Comparison of ENCODE assay signal across 13 mouse cellular contexts in genomic region chr16:20490581-20490980, GRCm38 (mm10). TPM values are rescaled to one million over a fixed set of nuclear protein-coding genes. Genes with fewer than 3 reads are reported as not detected.
DNase-seq lines count a peak whose midpoint lies in the region; ATAC-seq and TF ChIP-seq lines count a peak whose summit lies in the region.
"Had no signal": no experiment of that assay in that cellular context is flagged by ENCODE, and none has a peak within 500 bp of the region (broad histone marks: within the 10 kb centered on the region; RNA-seq: fewer than 3 reads in every experiment).

No protein-coding gene starts in this region.

- H3K27me3 ChIP-seq in forebrain, postnatal 0 days (ENCODE audit: insufficient read depth, low read length) = no peaks in the 10 kb centered on the region
- H3K27me3 ChIP-seq in forebrain, embryonic 13.5 days = no peaks in the 10 kb centered on the region
- H3K27me3 ChIP-seq in heart, postnatal 0 days (ENCODE audit: control insufficient read depth, insufficient read depth, low read length) = no peaks in the 10 kb centered on the region
- H3K27me3 ChIP-seq: embryonic facial prominence, embryonic 12.5 days; limb, embryonic 12.5 days had no signal

- no peak for TF ChIP-seq EP300 in heart, postnatal 0 days (IDR thresholded peaks at IDR 0.05; ENCODE audit: low read depth)

- no peak overlapping the region for H3K4me3 ChIP-seq in forebrain, postnatal 0 days (ENCODE audit: low read depth, low read length)
- no peak overlapping the region for H3K4me3 ChIP-seq in forebrain, embryonic 13.5 days
- H3K4me3 ChIP-seq in heart, postnatal 0 days (ENCODE audit: low read depth, low read length) = no peak overlapping the region
- H3K4me3 ChIP-seq: embryonic facial prominence, embryonic 12.5 days; gastrocnemius, adult 2 months; limb, embryonic 12.5 days had no signal

- ATAC-seq in forebrain, postnatal 0 days = no peak
- no peak for ATAC-seq in forebrain, embryonic 13.5 days
- peak; percentile 69 for ATAC-seq in heart, postnatal 0 days (ENCODE audit: insufficient read depth, low read depth)
- ATAC-seq: inflammation-experienced regulatory T-cells, adult 6 months had no signal

- no peaks in the 10 kb centered on the region for H3K4me1 ChIP-seq in forebrain, postnatal 0 days (ENCODE audit: insufficient read depth)
- no peaks in the 10 kb centered on the region for H3K4me1 ChIP-seq in forebrain, embryonic 13.5 days
- H3K4me1 ChIP-seq in heart, postnatal 0 days (ENCODE audit: control insufficient read depth, insufficient read depth) = no peaks in the 10 kb centered on the region
- H3K4me1 ChIP-seq: embryonic facial prominence, embryonic 12.5 days; limb, embryonic 12.5 days had no signal

- no peaks in the 10 kb centered on the region for H3K36me3 ChIP-seq in forebrain, postnatal 0 days (ENCODE audit: insufficient read depth)
- no peaks in the 10 kb centered on the region for H3K36me3 ChIP-seq in forebrain, embryonic 13.5 days (ENCODE audit: poor library complexity, severe bottlenecking)
- no peaks in the 10 kb centered on the region for H3K36me3 ChIP-seq in heart, postnatal 0 days (replicated peaks; ENCODE audit: control insufficient read depth, insufficient read depth, low read length)
- H3K36me3 ChIP-seq: embryonic facial prominence, embryonic 12.5 days; limb, embryonic 12.5 days had no signal

- H3K9me3 ChIP-seq in forebrain, postnatal 0 days (ENCODE audit: low read length) = no peaks in the 10 kb centered on the region
- H3K9me3 ChIP-seq in forebrain, embryonic 13.5 days (replicated peaks) = no peaks in the 10 kb centered on the region
- H3K9me3 ChIP-seq in heart, postnatal 0 days (replicated peaks; ENCODE audit: control insufficient read depth, low read length) = no peaks in the 10 kb centered on the region
- H3K9me3 ChIP-seq: embryonic facial prominence, embryonic 12.5 days; limb, embryonic 12.5 days had no signal

- 56% methylated on average over 2 of the region's 2 CpGs for WGBS in forebrain, postnatal 0 days
- WGBS in forebrain, embryonic 13.5 days = 53% methylated on average over 2 of the region's 2 CpGs
- 30% methylated on average over 2 of the region's 2 CpGs for WGBS in heart, postnatal 0 days

- TF ChIP-seq CTCF in forebrain, postnatal 0 days (IDR thresholded peaks at IDR 0.05; ENCODE audit: low read depth) = 0 out of 2 replicates have a peak, but pooled peaks have one; percentile 15
- peak; percentile 57 for TF ChIP-seq CTCF in heart, postnatal 0 days (IDR thresholded peaks at IDR 0.05; ENCODE audit: low read depth)

- no peak overlapping the region for H3K9ac ChIP-seq in forebrain, postnatal 0 days
- H3K9ac ChIP-seq in forebrain, embryonic 13.5 days = no peak overlapping the region
- no peak overlapping the region for H3K9ac ChIP-seq in heart, postnatal 0 days (replicated peaks; ENCODE audit: low read depth, low read length)
- H3K9ac ChIP-seq: embryonic facial prominence, embryonic 12.5 days; limb, embryonic 12.5 days had no signal

- no peak for DNase-seq in forebrain, postnatal 0 days
- peak; percentile 47 for DNase-seq in urinary bladder, postnatal 14 days (ENCODE audit: low spot score)
- DNase-seq in urinary bladder, adult 18-20 months (ENCODE audit: low spot score in 2 of 2) = no peak
- no peak for DNase-seq in heart, postnatal 0 days (ENCODE audit: low spot score)
- DNase-seq in yolk sac, embryonic 10.5 days (ENCODE audit: low spot score) = peak; percentile 34
- DNase-seq in cerebellum, postnatal 25 days = no peak
- DNase-seq in gastrocnemius, adult 18-20 months (ENCODE audit: low spot score) = no peak
- DNase-seq: gastrocnemius, adult 2 months; midbrain, embryonic 14.5 days had no signal

- no peak overlapping the region for H3K27ac ChIP-seq in forebrain, postnatal 0 days (ENCODE audit: low read depth, low read length)
- H3K27ac ChIP-seq in forebrain, embryonic 13.5 days = no peak overlapping the region
- no peak overlapping the region for H3K27ac ChIP-seq in heart, postnatal 0 days (ENCODE audit: low read depth)
- H3K27ac ChIP-seq: embryonic facial prominence, embryonic 12.5 days; gastrocnemius, adult 2 months; limb, embryonic 12.5 days had no signal

- no peak overlapping the region for H3K4me2 ChIP-seq in forebrain, postnatal 0 days (ENCODE audit: low read depth)
- no peak overlapping the region for H3K4me2 ChIP-seq in forebrain, embryonic 13.5 days
- no peak overlapping the region for H3K4me2 ChIP-seq in heart, postnatal 0 days (ENCODE audit: low read depth, low read length)
- H3K4me2 ChIP-seq: embryonic facial prominence, embryonic 12.5 days; limb, embryonic 12.5 days had no signal

RNA-seq across cellular contexts. Expression of gene Eif2b5, which starts 8.0 kb away (rescaled TPM):
- 91.3 and 102 TPM in 2 replicates for total RNA-seq in forebrain, postnatal 0 days (2014; rRNA removed)
- polyA plus RNA-seq in forebrain, postnatal 0 days (2015; fragmentation: Nextera tagmentation; extraction: Ambion mirVana) = 70.8 and 77.6 TPM in 2 replicates
- 101 and 112 TPM in 2 replicates for polyA plus RNA-seq in forebrain, embryonic 13.5 days (2015; fragmentation: Nextera tagmentation; extraction: Ambion mirVana)
- total RNA-seq in heart, postnatal 0 days (2014; rRNA removed; ENCODE audit: low replicate concordance) = 67.6 and 86.3 TPM in 2 replicates
- 60.0 and 60.2 TPM in 2 replicates for polyA plus RNA-seq in heart, postnatal 0 days (2015; fragmentation: Nextera tagmentation; extraction: Ambion mirVana)
- total RNA-seq in gastrocnemius, adult 18-20 months (2021) = 10 to 100 TPM; 52.6 to 54.4 TPM

RNA-seq across cellular contexts. Expression of gene Dvl3, which starts 26.2 kb away (rescaled TPM):
- 21.1 and 28.6 TPM in 2 replicates for total RNA-seq in forebrain, postnatal 0 days (2014; rRNA removed)
- 23.9 and 25.8 TPM in 2 replicates for polyA plus RNA-seq in forebrain, postnatal 0 days (2015; fragmentation: Nextera tagmentation; extraction: Ambion mirVana)
- polyA plus RNA-seq in forebrain, embryonic 13.5 days (2015; fragmentation: Nextera tagmentation; extraction: Ambion mirVana) = 31.4 and 35.4 TPM in 2 replicates
- total RNA-seq in heart, postnatal 0 days (2014; rRNA removed; ENCODE audit: low replicate concordance) = 30.1 and 36.9 TPM in 2 replicates
- 10.0 and 11.4 TPM in 2 replicates for polyA plus RNA-seq in heart, postnatal 0 days (2015; fragmentation: Nextera tagmentation; extraction: Ambion mirVana)
- total RNA-seq in gastrocnemius, adult 18-20 months (2021) = 10 to 100 TPM; 28.4 to 32.0 TPM

RNA-seq across cellular contexts. Expression of gene Ap2m1, which starts 44.7 kb away (rescaled TPM):
- total RNA-seq in forebrain, postnatal 0 days (2014; rRNA removed) = 958 and 994 TPM in 2 replicates
- polyA plus RNA-seq in forebrain, postnatal 0 days (2015; fragmentation: Nextera tagmentation; extraction: Ambion mirVana) = 1,434 and 1,486 TPM in 2 replicates
- polyA plus RNA-seq in forebrain, embryonic 13.5 days (2015; fragmentation: Nextera tagmentation; extraction: Ambion mirVana) = 970 and 989 TPM in 2 replicates
- total RNA-seq in heart, postnatal 0 days (2014; rRNA removed; ENCODE audit: low replicate concordance) = 327 and 429 TPM in 2 replicates
- polyA plus RNA-seq in heart, postnatal 0 days (2015; fragmentation: Nextera tagmentation; extraction: Ambion mirVana) = 363 and 375 TPM in 2 replicates
- total RNA-seq in gastrocnemius, adult 18-20 months (2021) = 100 to 1,000 TPM; 121 to 146 TPM

RNA-seq across cellular contexts. Expression of gene Abcf3, which starts 57.8 kb away (rescaled TPM):
- 71.7 and 72.7 TPM in 2 replicates for total RNA-seq in forebrain, postnatal 0 days (2014; rRNA removed)
- 58.0 and 60.3 TPM in 2 replicates for polyA plus RNA-seq in forebrain, postnatal 0 days (2015; fragmentation: Nextera tagmentation; extraction: Ambion mirVana)
- 75.3 TPM in 2 replicates for polyA plus RNA-seq in forebrain, embryonic 13.5 days (2015; fragmentation: Nextera tagmentation; extraction: Ambion mirVana)
- total RNA-seq in heart, postnatal 0 days (2014; rRNA removed; ENCODE audit: low replicate concordance) = 47.1 and 76.5 TPM in 2 replicates
- polyA plus RNA-seq in heart, postnatal 0 days (2015; fragmentation: Nextera tagmentation; extraction: Ambion mirVana) = 42.2 and 44.3 TPM in 2 replicates
- 10 to 100 TPM; 50.3 to 69.8 TPM for total RNA-seq in gastrocnemius, adult 18-20 months (2021)

Comparison
In these comparisons a context has a peak if more than half of its experiments do, and no peak if none do; other contexts are left out.
1. DNase-seq: peak in urinary bladder, postnatal 14 days (single experiment) and yolk sac, embryonic 10.5 days (single experiment); none in forebrain, postnatal 0 days (single experiment), urinary bladder, adult 18-20 months (0 of 2), heart, postnatal 0 days (single experiment), cerebellum, postnatal 25 days (0 of 2) and gastrocnemius, adult 18-20 months (single experiment).